Mouse (Mus musculus): ENCODE measurements around the gene Ssna1. TPM values are rescaled to one million over a fixed set of nuclear protein-coding genes. Genes with fewer than 3 reads are reported as not detected.

Ssna1 gene
- polyA plus RNA-seq, 1 experiment, result 143 TPM

- Histone ChIP-seq H3K4me3 (ENCODE audit: insufficient read depth, poor library complexity, severe bottlenecking) (no peak overlapping the region), H3K36me3 (ENCODE audit: control insufficient read depth, insufficient read depth) (peaks cover 14% of the 10 kb centered on the region), H3K79me2 (ENCODE audit: control insufficient read depth, insufficient read depth) (peaks cover 19% of the 10 kb centered on the region), H3K79me3 (ENCODE audit: low read depth) (peaks cover 8% of the 10 kb centered on the region), H3ac (ENCODE audit: control insufficient read depth, insufficient read length, low read depth) (no peak overlapping the region), H3K27me3 (ENCODE audit: control insufficient read depth, insufficient read depth, insufficient read length) (peaks cover 26% of the 10 kb centered on the region)
- TF ChIP-seq FOSL1 (IDR thresholded peaks at IDR 0.05; ENCODE audit: insufficient read depth, low read length, poor library complexity, severe bottlenecking) (no peak), MYOD1 (IDR thresholded peaks at IDR 0.05; ENCODE audit: control insufficient read depth, insufficient read length, low read depth) (no peak), CEBPB (IDR thresholded peaks at IDR 0.05; ENCODE audit: low read depth) (no peak), USF1 (IDR thresholded peaks at IDR 0.05; ENCODE audit: low read depth) (no peak), MAX (IDR thresholded peaks at IDR 0.05) (no peak), CTCF (IDR thresholded peaks at IDR 0.05; ENCODE audit: control insufficient read depth, insufficient read depth, insufficient read length) (no peak), MYOG (IDR thresholded peaks at IDR 0.05; ENCODE audit: control insufficient read depth, extremely low read depth, insufficient read length) (no peak)
Observed at GRCm38 (mm10) chr2:25227406-25227805, 44.8 kb downstream of the Ssna1 start.

- Histone ChIP-seq H3K79me3 (ENCODE audit: low read depth) (peaks cover 9% of the 10 kb centered on the region), H3K79me2 (ENCODE audit: control insufficient read depth, insufficient read depth) (peaks cover 19% of the 10 kb centered on the region), H3K4me3 (ENCODE audit: insufficient read depth, poor library complexity, severe bottlenecking) (no peak overlapping the region), H3K36me3 (ENCODE audit: control insufficient read depth, insufficient read depth) (peaks cover 20% of the 10 kb centered on the region), H3ac (ENCODE audit: control insufficient read depth, insufficient read length, low read depth) (no peak overlapping the region), H3K27me3 (ENCODE audit: control insufficient read depth, insufficient read depth, insufficient read length) (peaks cover 20% of the 10 kb centered on the region)
- TF ChIP-seq CTCF (IDR thresholded peaks at IDR 0.05; ENCODE audit: control insufficient read depth, insufficient read depth, insufficient read length), result no peak
- no peak for TF ChIP-seq FOSL1 (IDR thresholded peaks at IDR 0.05; ENCODE audit: insufficient read depth, low read length, poor library complexity, severe bottlenecking)
- no peak for TF ChIP-seq MYOD1 (IDR thresholded peaks at IDR 0.05; ENCODE audit: control insufficient read depth, insufficient read length, low read depth)
- TF ChIP-seq MYOG (IDR thresholded peaks at IDR 0.05; ENCODE audit: control insufficient read depth, extremely low read depth, insufficient read length), result no peak
- no peak for TF ChIP-seq CEBPB (IDR thresholded peaks at IDR 0.05; ENCODE audit: low read depth)
- no peak for TF ChIP-seq MAX (IDR thresholded peaks at IDR 0.05)
- TF ChIP-seq USF1 (IDR thresholded peaks at IDR 0.05; ENCODE audit: low read depth), result no peak
Observed at GRCm38 (mm10) chr2:25226864-25227263, 45.4 kb downstream of the Ssna1 start.

GRCm38 (mm10) chr2:25225811-25226379 is 46.3 kb downstream of the Ssna1 start:
- TF ChIP-seq CTCF (IDR thresholded peaks at IDR 0.05; ENCODE audit: control insufficient read depth, insufficient read depth, insufficient read length) (no peak), MYOD1 (IDR thresholded peaks at IDR 0.05; ENCODE audit: control insufficient read depth, insufficient read length, low read depth) (no peak), CEBPB (IDR thresholded peaks at IDR 0.05; ENCODE audit: low read depth) (no peak), FOSL1 (IDR thresholded peaks at IDR 0.05; ENCODE audit: insufficient read depth, low read length, poor library complexity, severe bottlenecking) (no peak)
- Histone ChIP-seq H3K79me2 (ENCODE audit: control insufficient read depth, insufficient read depth) (peaks cover 19% of the 10 kb centered on the region), H3ac (ENCODE audit: control insufficient read depth, insufficient read length, low read depth) (no peak overlapping the region), H3K79me3 (ENCODE audit: low read depth) (peaks cover 9% of the 10 kb centered on the region), H3K36me3 (ENCODE audit: control insufficient read depth, insufficient read depth) (peaks cover 24% of the 10 kb centered on the region), H3K4me3 (ENCODE audit: insufficient read depth, poor library complexity, severe bottlenecking) (peak overlapping the region; percentile 38), H3K27me3 (ENCODE audit: control insufficient read depth, insufficient read depth, insufficient read length) (peaks cover 11% of the 10 kb centered on the region)

GRCm38 (mm10) chr2:25224766-25225752 is 47.2 kb downstream of the Ssna1 start:
- H3ac ChIP-seq (ENCODE audit: control insufficient read depth, insufficient read length, low read depth), result peak overlapping the region; percentile 84
- peak overlapping the region; percentile 99 for H3K4me3 ChIP-seq (ENCODE audit: insufficient read depth, poor library complexity, severe bottlenecking)
- H3K79me3 ChIP-seq (ENCODE audit: low read depth), result peaks cover 9% of the 10 kb centered on the region
- peaks cover 24% of the 10 kb centered on the region for H3K36me3 ChIP-seq (ENCODE audit: control insufficient read depth, insufficient read depth)
- H3K79me2 ChIP-seq (ENCODE audit: control insufficient read depth, insufficient read depth), result peaks cover 19% of the 10 kb centered on the region
- peaks cover 2% of the 10 kb centered on the region for H3K27me3 ChIP-seq (ENCODE audit: control insufficient read depth, insufficient read depth, insufficient read length)
- no peak for TF ChIP-seq MYOG (IDR thresholded peaks at IDR 0.05; ENCODE audit: control insufficient read depth, extremely low read depth, insufficient read length)
- no peak for TF ChIP-seq MAX (IDR thresholded peaks at IDR 0.05)

GRCm38 (mm10) chr2:25224492-25224765 is 47.8 kb downstream of the Ssna1 start, which contains the start of gene Tubb4b:
Gene Tubb4b, minus strand, starts transcription at chr2:25224702.
- Histone ChIP-seq H3K36me3 (ENCODE audit: control insufficient read depth, insufficient read depth) (peaks cover 24% of the 10 kb centered on the region), H3ac (ENCODE audit: control insufficient read depth, insufficient read length, low read depth) (peak within 1 kb of the TSS; percentile 89), H3K79me3 (ENCODE audit: low read depth) (peaks cover 9% of the 10 kb centered on the region), H3K79me2 (ENCODE audit: control insufficient read depth, insufficient read depth) (peaks cover 19% of the 10 kb centered on the region), H3K27me3 (ENCODE audit: control insufficient read depth, insufficient read depth, insufficient read length) (no peaks in the 10 kb centered on the region), H3K4me3 (ENCODE audit: insufficient read depth, poor library complexity, severe bottlenecking) (peak within 1 kb of the TSS; percentile 99)
- TF ChIP-seq CEBPB (IDR thresholded peaks at IDR 0.05; ENCODE audit: low read depth), result no peak

All from C2C12 (cell line).